Mouse (Mus musculus) hindbrain, embryonic 16.5 days (tissue): Measurements from ENCODE around the gene Cep128. TPM values are rescaled to one million over a fixed set of nuclear protein-coding genes. Genes with fewer than 3 reads are reported as not detected.

Source experiments
- ATAC-seq: fragments of 200-750 bp; cut with Nextera tagmentation; 2 replicates; pipeline ENCODE4 v1.8.0; 2017; ENCODE audit warnings: moderate TSS enrichment, moderate library complexity
- H3K27ac ChIP-seq: fragments of 300-500 bp; sonication (generic); 2 replicates; pipeline ENCODE4 v1.5.1; 2014; ENCODE audit warnings: low read depth, mild to moderate bottlenecking, control low read depth, low read length, moderate library complexity
- H3K27me3 ChIP-seq: fragments of 300-500 bp; sonication (generic); replicated peaks from 2 replicates; pipeline ENCODE4 v1.6.1; 2014; ENCODE audit warnings: low read length; ENCODE audit not compliant: control insufficient read depth, insufficient read depth
- H3K36me3 ChIP-seq: fragments of 300-500 bp; sonication (generic); 2 replicates; pipeline ENCODE4 v1.6.1; 2014; ENCODE audit warnings: mild to moderate bottlenecking, low read length, moderate library complexity, mixed read lengths; ENCODE audit not compliant: control insufficient read depth, insufficient read depth
- H3K4me1 ChIP-seq: fragments of 300-500 bp; sonication (generic); 2 replicates; pipeline ENCODE4 v1.6.1; 2014; ENCODE audit warnings: low read depth, low read length; ENCODE audit not compliant: control insufficient read depth, insufficient read depth
- H3K4me2 ChIP-seq: fragments of 300-500 bp; sonication (generic); 2 replicates; pipeline ENCODE4 v1.6.1; 2014; ENCODE audit warnings: mild to moderate bottlenecking, low read length, control low read depth, moderate library complexity
- H3K4me3 ChIP-seq: fragments of 300-500 bp; sonication (generic); 2 replicates; pipeline ENCODE4 v1.5.1; 2014; ENCODE audit warnings: mild to moderate bottlenecking, low read length, control low read depth, moderate library complexity
- H3K9ac ChIP-seq: fragments of 300-500 bp; sonication (generic); 2 replicates; pipeline ENCODE4 v1.6.1; 2014; ENCODE audit warnings: low read depth, mild to moderate bottlenecking, control low read depth, low read length, moderate library complexity
- H3K9me3 ChIP-seq: fragments of 300-500 bp; sonication (generic); 2 replicates; pipeline ENCODE4 v1.6.1; 2014; ENCODE audit warnings: mild to moderate bottlenecking, low read length, moderate library complexity; ENCODE audit not compliant: control insufficient read depth
- WGBS: fragments of 180-500 bp; shearing (Covaris S2); extraction: QIAGEN DNeasy Blood & Tissue Kit; methylation state at CpG from one replicate; pipeline ENCODE4 v1.1.7; 2014; 5-methylcytosine and 5-hydroxymethylcytosine counted together
- polyA plus RNA-seq: library from polyadenylated mRNA; unstranded; fragments of >200 nt; fragmentation: Nextera tagmentation; extraction: Ambion mirVana; gene quantifications from 2 replicates; pipeline ENCODE4 v1.2.1, GENCODE M21; 2015

Cep128 gene
- polyA plus RNA-seq, 1 experiment from 2014 or later: 4.7 TPM

GRCm38 (mm10) chr12:91254831-91255230, 129.4 kb downstream of the Cep128 start:
- WGBS: 96% methylated on average over 6 of the region's 6 CpGs
- H3K9me3 ChIP-seq: no peaks in the 10 kb centered on the region

DNA sequence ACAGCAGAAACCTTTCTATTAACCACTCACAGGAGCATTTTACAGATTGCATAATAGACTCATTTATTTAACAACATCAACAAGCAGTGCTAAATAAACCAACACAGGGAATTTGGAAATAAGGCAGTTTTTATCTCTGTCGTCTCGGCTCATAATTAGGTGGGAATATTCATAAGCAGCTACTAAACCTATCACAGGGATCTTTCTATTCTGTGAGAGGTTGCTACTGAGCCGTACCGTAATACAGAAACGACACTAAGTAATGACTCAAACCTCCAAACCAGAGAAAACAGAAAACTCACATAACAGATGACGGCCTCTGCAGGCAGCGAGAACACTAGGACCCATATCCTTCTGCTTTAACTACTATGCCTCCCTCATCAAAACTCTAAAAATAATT, 163.6 kb downstream of the Cep128 start:
- WGBS: 69% methylated on average over 7 of the region's 7 CpGs
- no peak overlapping the region for H3K27ac ChIP-seq
- H3K4me1 ChIP-seq: no peaks in the 10 kb centered on the region
- 0 out of 2 replicates have a peak, but pooled peaks have one; percentile 37 for ATAC-seq
- no peak overlapping the region for H3K4me3 ChIP-seq
- H3K9me3 ChIP-seq: no peaks in the 10 kb centered on the region
- H3K36me3 ChIP-seq: no peaks in the 10 kb centered on the region
- H3K27me3 ChIP-seq: no peaks in the 10 kb centered on the region
- no peak overlapping the region for H3K4me2 ChIP-seq
- H3K9ac ChIP-seq: no peak overlapping the region

More at GRCm38 (mm10) chr12:91254831-91255230, 129.4 kb downstream of the Cep128 start:
- Histone ChIP-seq H3K36me3 (no peaks in the 10 kb centered on the region), H3K9ac (no peak overlapping the region), H3K4me1 (no peaks in the 10 kb centered on the region), H3K27ac (no peak overlapping the region), H3K4me2 (no peak overlapping the region), H3K4me3 (no peak overlapping the region), H3K27me3 (no peaks in the 10 kb centered on the region)
- ATAC-seq: no peak

GRCm38 (mm10) chr12:91205550-91205949, 178.7 kb downstream of the Cep128 start:
- Histone ChIP-seq H3K4me3 (no peak overlapping the region), H3K27me3 (no peaks in the 10 kb centered on the region), H3K4me2 (no peak overlapping the region), H3K4me1 (no peaks in the 10 kb centered on the region), H3K9me3 (no peaks in the 10 kb centered on the region), H3K27ac (no peak overlapping the region), H3K9ac (no peak overlapping the region), H3K36me3 (no peaks in the 10 kb centered on the region)
- WGBS: 94% methylated on average over 3 of the region's 3 CpGs
- ATAC-seq: no peak

GRCm38 (mm10) chr12:91204330-91204729, 179.9 kb downstream of the Cep128 start:
- no peak overlapping the region for H3K9ac ChIP-seq
- H3K4me1 ChIP-seq: no peaks in the 10 kb centered on the region
- no peak overlapping the region for H3K4me2 ChIP-seq
- ATAC-seq: no peak
- no peaks in the 10 kb centered on the region for H3K36me3 ChIP-seq
- H3K27ac ChIP-seq: no peak overlapping the region
- no peaks in the 10 kb centered on the region for H3K27me3 ChIP-seq
- no peak overlapping the region for H3K4me3 ChIP-seq
- WGBS: 85% methylated on average over 3 of the region's 3 CpGs
- H3K9me3 ChIP-seq: no peaks in the 10 kb centered on the region

DNA sequence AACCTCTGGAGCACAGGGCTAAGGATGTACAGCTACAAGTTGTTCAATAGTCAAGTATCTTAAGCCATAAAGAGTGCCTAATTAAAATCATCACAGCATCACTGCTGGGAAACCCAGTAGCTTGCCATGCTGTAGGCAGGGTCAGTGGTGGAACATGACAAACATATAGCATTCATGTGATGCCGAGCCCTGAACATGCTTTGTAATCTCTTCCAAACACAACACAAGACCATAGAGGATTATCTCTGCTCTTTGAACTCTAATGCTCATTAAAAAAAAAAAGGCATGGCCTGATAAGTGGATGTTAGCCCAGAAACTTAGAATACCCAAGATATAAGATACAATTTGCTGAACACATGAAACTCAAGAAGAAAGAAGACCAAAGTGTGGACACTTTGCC, 181.7 kb downstream of the Cep128 start:
- Histone ChIP-seq H3K27ac (no peak overlapping the region), H3K9ac (no peak overlapping the region), H3K27me3 (no peaks in the 10 kb centered on the region), H3K4me1 (no peaks in the 10 kb centered on the region), H3K36me3 (no peaks in the 10 kb centered on the region), H3K4me2 (no peak overlapping the region), H3K4me3 (no peak overlapping the region), H3K9me3 (no peaks in the 10 kb centered on the region)
- 94% methylated on average over 1 of the region's 1 CpGs for WGBS
- ATAC-seq: no peak

GRCm38 (mm10) chr12:91189111-91189510, 195.1 kb downstream of the Cep128 start:
- no peaks in the 10 kb centered on the region for H3K9me3 ChIP-seq
- H3K4me2 ChIP-seq: no peak overlapping the region
- H3K4me1 ChIP-seq: no peaks in the 10 kb centered on the region
- no peak overlapping the region for H3K4me3 ChIP-seq
- H3K27me3 ChIP-seq: no peaks in the 10 kb centered on the region
- no peak for ATAC-seq
- WGBS: 51% methylated on average over 4 of the region's 4 CpGs
- H3K36me3 ChIP-seq: no peaks in the 10 kb centered on the region
- no peak overlapping the region for H3K9ac ChIP-seq
- no peak overlapping the region for H3K27ac ChIP-seq

DNA sequence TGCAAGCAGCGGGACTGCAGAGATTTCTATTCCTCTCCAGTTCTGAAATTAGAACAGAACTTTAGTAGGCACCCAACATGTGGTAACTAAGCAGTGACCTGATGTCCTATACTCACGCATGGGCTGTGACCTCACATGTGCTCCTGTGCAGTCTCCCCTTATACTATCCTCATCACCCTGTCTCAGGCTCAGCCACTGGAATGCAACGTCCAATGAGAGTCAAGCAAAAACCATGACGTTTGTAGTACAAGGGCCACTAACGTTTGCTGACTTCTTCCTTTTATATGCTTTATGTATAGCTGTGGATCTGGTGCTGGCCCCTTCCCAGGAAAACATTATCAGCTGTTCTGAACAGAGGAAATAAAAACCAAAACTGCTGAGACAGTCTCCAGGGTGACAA, 198.6 kb downstream of the Cep128 start:
- H3K4me2 ChIP-seq: no peak overlapping the region
- 62% methylated on average over 5 of the region's 5 CpGs for WGBS
- H3K27ac ChIP-seq: no peak overlapping the region
- no peaks in the 10 kb centered on the region for H3K4me1 ChIP-seq
- no peaks in the 10 kb centered on the region for H3K36me3 ChIP-seq
- no peak overlapping the region for H3K4me3 ChIP-seq
- no peak for ATAC-seq
- H3K9ac ChIP-seq: no peak overlapping the region
- no peaks in the 10 kb centered on the region for H3K9me3 ChIP-seq
- H3K27me3 ChIP-seq: no peaks in the 10 kb centered on the region

- 91% methylated on average over 1 of the region's 1 CpGs for WGBS
Measured at GRCm38 (mm10) chr12:91184616-91185015, 199.6 kb downstream of the Cep128 start.

DNA sequence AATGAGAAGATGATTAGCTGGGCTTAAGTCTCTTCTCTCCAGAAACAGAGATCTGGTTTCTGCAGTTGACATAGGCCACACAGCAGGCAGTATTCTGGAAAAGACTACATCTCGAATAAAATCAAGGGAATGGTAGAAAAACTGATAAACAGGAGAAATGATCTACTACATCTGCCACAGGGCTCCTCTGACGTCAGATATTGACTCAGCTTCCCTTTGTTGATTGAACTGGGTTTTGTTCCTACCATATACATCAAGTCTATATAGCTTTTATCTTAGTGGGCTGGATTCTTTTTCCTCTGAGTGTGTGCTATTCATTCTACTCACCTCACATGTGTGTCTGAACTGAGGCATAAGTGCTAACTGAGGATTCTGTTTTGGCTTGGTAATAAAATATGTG, 200.3 kb downstream of the Cep128 start:
- H3K4me1 ChIP-seq: no peaks in the 10 kb centered on the region
- no peak overlapping the region for H3K9ac ChIP-seq
- H3K4me2 ChIP-seq: no peak overlapping the region
- H3K9me3 ChIP-seq: no peaks in the 10 kb centered on the region
- no peak for ATAC-seq
- H3K36me3 ChIP-seq: no peaks in the 10 kb centered on the region
- no peaks in the 10 kb centered on the region for H3K27me3 ChIP-seq
- H3K4me3 ChIP-seq: no peak overlapping the region
- WGBS: 74% methylated on average over 2 of the region's 2 CpGs
- no peak overlapping the region for H3K27ac ChIP-seq

More at GRCm38 (mm10) chr12:91184616-91185015, 199.6 kb downstream of the Cep128 start:
- H3K27me3 ChIP-seq: no peaks in the 10 kb centered on the region
- ATAC-seq: no peak
- no peak overlapping the region for H3K4me3 ChIP-seq
- no peaks in the 10 kb centered on the region for H3K4me1 ChIP-seq
- H3K27ac ChIP-seq: no peak overlapping the region
- H3K36me3 ChIP-seq: no peaks in the 10 kb centered on the region
- H3K4me2 ChIP-seq: no peak overlapping the region
- no peak overlapping the region for H3K9ac ChIP-seq
- H3K9me3 ChIP-seq: no peaks in the 10 kb centered on the region

- Histone ChIP-seq H3K27me3 (no peaks in the 10 kb centered on the region), H3K4me2 (no peak overlapping the region), H3K9ac (no peak overlapping the region), H3K27ac (no peak overlapping the region), H3K36me3 (no peaks in the 10 kb centered on the region), H3K9me3 (no peaks in the 10 kb centered on the region), H3K4me3 (no peak overlapping the region), H3K4me1 (no peaks in the 10 kb centered on the region)
- ATAC-seq: no peak
- WGBS: 90% methylated on average over 4 of the region's 4 CpGs
Measured at GRCm38 (mm10) chr12:91183304-91183855, 200.8 kb downstream of the Cep128 start.
